ENCODE assay signal across 8 mouse cellular contexts in the genomic region with DNA sequence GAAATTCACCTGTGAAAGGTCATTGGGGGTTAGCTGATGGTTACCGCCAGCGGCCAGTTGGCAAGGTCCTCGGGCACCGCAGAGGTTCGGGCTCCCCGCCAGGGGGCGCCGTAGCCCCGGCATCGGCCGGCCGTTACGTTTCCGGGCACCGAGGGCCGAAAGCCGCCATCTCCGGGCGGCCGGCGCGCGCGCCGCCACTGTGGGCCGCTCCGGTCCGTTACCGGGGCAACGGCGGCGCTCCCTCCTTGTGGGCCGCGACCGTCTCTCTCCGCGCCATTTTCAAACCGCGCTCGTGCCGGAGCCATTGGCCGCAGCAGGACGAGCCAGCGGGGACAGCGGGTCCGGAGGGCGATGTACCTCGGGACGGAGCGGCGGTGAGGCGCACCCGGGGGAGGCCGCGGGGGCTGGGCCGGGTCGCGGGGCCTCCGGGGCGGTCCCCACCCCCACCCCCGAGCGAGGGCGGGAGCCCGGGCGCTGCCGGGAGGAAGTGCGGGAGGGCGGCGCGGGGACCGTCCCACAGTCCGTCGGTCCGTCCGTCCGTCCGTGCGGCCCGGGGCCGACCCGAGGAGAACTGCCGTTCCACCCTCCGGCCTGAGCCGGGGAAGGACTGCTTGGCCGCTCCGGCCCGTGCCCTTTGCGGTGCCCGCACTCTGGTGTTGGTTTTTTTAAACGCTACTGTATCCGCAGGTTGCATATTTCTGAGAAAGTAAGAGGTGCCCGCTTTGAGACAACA. TPM values are rescaled to one million over a fixed set of nuclear protein-coding genes. Genes with fewer than 3 reads are reported as not detected.
DNase-seq lines count a peak whose midpoint lies in the region; ATAC-seq lines count a peak whose summit lies in the region.

A gene (plus strand): TSS at position 148 of the 733 bp plus-strand sequence.

- H3K4me1 ChIP-seq in hindbrain, embryonic 14.5 days (replicated peaks; ENCODE audit: control insufficient read depth, insufficient read depth, low read length), result peaks cover 8% of the 10 kb centered on the region; the same call in 1 of the 2 replicates

- peak within 1 kb of the TSS; percentile 79 for H3K4me3 ChIP-seq in hindbrain, embryonic 14.5 days (replicated peaks; ENCODE audit: low read length)

- DNase-seq in T-cell, adult 2 months (ENCODE audit: low spot score), result peak; percentile 72
- peak; percentile 92 to 96 for DNase-seq in cerebellum, postnatal 25 days
- DNase-seq in frontal cortex, postnatal 25 days (ENCODE audit: low spot score in 2 of 2), result peak; percentile 54 to 73
- peak; percentile 91 for DNase-seq in hindbrain, embryonic 14.5 days (ENCODE audit: low spot score)
- DNase-seq in left cerebral cortex, adult 18-20 months (ENCODE audit: low spot score in 2 of 2), result peak; percentile 79 to 89
- DNase-seq in lung, postnatal 4 days, result peak; percentile 93 to 95
- DNase-seq in retina, postnatal 1 day, result peak; percentile 95
- DNase-seq in thymus, postnatal 4 days, result peak; percentile 90

- peak; percentile 97 for ATAC-seq in hindbrain, embryonic 14.5 days (ENCODE audit: low FRiP score)

- under 1% methylated on average over 87 of the region's 92 CpGs for WGBS in hindbrain, embryonic 14.5 days

- H3K9me3 ChIP-seq in hindbrain, embryonic 14.5 days (ENCODE audit: control insufficient read depth, low read length), result no peaks in the 10 kb centered on the region

- peak within 1 kb of the TSS; percentile 86 for H3K9ac ChIP-seq in hindbrain, embryonic 14.5 days

- peaks cover 19% of the 10 kb centered on the region; the same call in 1 of the 2 replicates for H3K36me3 ChIP-seq in hindbrain, embryonic 14.5 days (replicated peaks; ENCODE audit: control insufficient read depth, insufficient read depth)

- peak within 1 kb of the TSS; percentile 79 for H3K27ac ChIP-seq in hindbrain, embryonic 14.5 days

- H3K4me2 ChIP-seq in hindbrain, embryonic 14.5 days (replicated peaks), result peak within 1 kb of the TSS; percentile 66

- H3K27me3 ChIP-seq in hindbrain, embryonic 14.5 days (ENCODE audit: control insufficient read depth, insufficient read depth, low read length), result no peaks in the 10 kb centered on the region

RNA-seq across cellular contexts. Expression of the gene that starts here (rescaled TPM):
- polyA plus RNA-seq in hindbrain, embryonic 14.5 days (2014; fragmentation: Nextera tagmentation; extraction: Ambion mirVana), result 3.6 and 4.2 TPM in 2 replicates
- total RNA-seq in left cerebral cortex, adult 18-20 months (2021), result 1 to 10 TPM; 5.4 to 7.2 TPM

Comparison
In these comparisons a context has a peak if more than half of its experiments do, and no peak if none do; other contexts are left out.
1. Peak in every context shown above with its lines: DNase-seq, ATAC-seq, H3K4me3 ChIP-seq and H3K27ac ChIP-seq.